Mouse (Mus musculus): Measurements from ENCODE around the gene Anks3. TPM values are rescaled to one million over a fixed set of nuclear protein-coding genes. Genes with fewer than 3 reads are reported as not detected.
A peak's percentile ranks its signal among the peaks of the same experiment; 100 is the strongest.

Gene Anks3
- polyA plus RNA-seq, 1 experiment from 2014 or later, result 58.2 TPM

GRCm38 (mm10) chr16:4945415-4945814 lies 18.6 kb downstream of the Anks3 start:
- no peak for DNase-seq (ENCODE audit: low read depth, low spot score)
- H3K27me3 ChIP-seq, result no peaks in the 10 kb centered on the region
- ChIA-PET POLR2A (no interaction called here), CTCF (interaction anchor here (1.5 kb wide), 1 partner anchor 12 kb away, joined by 3 read pairs; no protein-coding TSS in a partner anchor)
- ATAC-seq, result no peak
- in situ Hi-C loops (cut with MboI; ENCODE audit: low pct_unique_long_range_greater_than_20kb), result no loop called here
- TF ChIP-seq CTCF (IDR thresholded peaks at IDR 0.05), result no peak

- POLR2A ChIA-PET, result no interaction called here
- ATAC-seq (no peak), DNase-seq (ENCODE audit: low read depth, low spot score) (no peak)
- in situ Hi-C loops (cut with MboI; ENCODE audit: low pct_unique_long_range_greater_than_20kb), result no loop called here
- CTCF ChIA-PET, result interaction anchor here (0.6 to 1.7 kb wide), 2 partner anchors 20 to 29 kb away, joined by 3 read pairs; no protein-coding TSS in a partner anchor
- TF ChIP-seq CTCF (IDR thresholded peaks at IDR 0.05), result no peak
- no peaks in the 10 kb centered on the region for H3K27me3 ChIP-seq
These were observed 20.6 kb downstream of the Anks3 start for GRCm38 (mm10) chr16:4943431-4943830.

DNA sequence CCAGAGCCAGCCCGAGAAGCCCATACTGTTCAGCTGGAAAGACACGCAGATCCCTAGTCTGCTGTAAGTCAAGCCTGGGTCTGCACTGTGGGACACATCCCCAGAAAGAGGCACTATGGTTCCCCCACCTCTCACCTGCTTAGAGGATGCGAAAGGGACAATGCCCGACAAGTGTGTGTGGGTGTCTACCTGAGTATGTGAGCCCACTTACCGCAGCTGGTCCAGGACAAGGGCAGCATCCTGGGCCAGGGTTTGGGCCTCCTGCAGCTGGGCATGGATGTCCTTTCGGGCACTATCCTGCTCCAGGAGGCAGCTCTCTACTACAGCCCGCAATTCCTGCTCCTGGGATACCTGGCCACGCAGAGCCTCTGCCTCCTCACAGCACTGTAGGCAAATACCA lies 21.1 kb downstream of the Anks3 start:
- ATAC-seq, result no peak
- H3K27me3 ChIP-seq, result no peaks in the 10 kb centered on the region
- ChIA-PET CTCF (interaction anchor here (0.6 kb wide), 1 partner anchor 29 kb away, joined by 3 read pairs; no protein-coding TSS in a partner anchor), POLR2A (interaction anchor here (1.8 kb wide), 2 partner anchors 14 to 17 kb away, joined by 3 to 5 read pairs; no protein-coding TSS in a partner anchor)
- no peak for DNase-seq (ENCODE audit: low read depth, low spot score)
- TF ChIP-seq CTCF (IDR thresholded peaks at IDR 0.05), result no peak
- in situ Hi-C loops (cut with MboI; ENCODE audit: low pct_unique_long_range_greater_than_20kb), result no loop called here

DNA sequence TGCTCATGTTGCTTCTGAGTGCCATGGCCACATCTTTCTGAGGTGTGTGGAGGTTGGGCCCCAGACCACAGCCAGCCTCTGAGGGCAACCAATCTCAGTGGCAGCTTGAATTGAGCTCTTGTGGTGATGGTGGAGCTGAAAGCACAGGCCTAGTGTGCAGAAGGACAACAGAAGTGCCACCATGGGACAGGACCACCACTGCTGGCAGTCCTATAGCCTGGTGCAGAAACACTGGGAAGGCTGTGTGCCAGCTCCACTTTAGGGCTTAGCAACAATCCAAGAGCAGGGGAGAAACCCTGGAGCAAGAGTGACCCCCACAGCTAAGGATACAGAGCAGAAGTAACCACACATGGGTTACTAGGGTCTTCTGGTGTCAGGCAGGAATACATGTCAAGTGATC lies 23.0 kb downstream of the Anks3 start:
- ATAC-seq, result no peak
- TF ChIP-seq CTCF (IDR thresholded peaks at IDR 0.05), result no peak
- ChIA-PET POLR2A (interaction anchor here (1.8 kb wide), 1 partner anchor 16 kb away, joined by 5 read pairs; no protein-coding TSS in a partner anchor), CTCF (no interaction called here)
- in situ Hi-C loops (cut with MboI; ENCODE audit: low pct_unique_long_range_greater_than_20kb), result no loop called here
- H3K27me3 ChIP-seq, result no peaks in the 10 kb centered on the region
- no peak for DNase-seq (ENCODE audit: low read depth, low spot score)

- H3K27me3 ChIP-seq, result no peaks in the 10 kb centered on the region
- ChIA-PET POLR2A (no interaction called here), CTCF (interaction anchor here (1.1 kb wide), 1 partner anchor 27 kb away, joined by 3 read pairs; no protein-coding TSS in a partner anchor)
- DNase-seq (ENCODE audit: low read depth, low spot score) (no peak), ATAC-seq (no peak)
- TF ChIP-seq CTCF (IDR thresholded peaks at IDR 0.05), result no peak
- in situ Hi-C loops (cut with MboI; ENCODE audit: low pct_unique_long_range_greater_than_20kb), result no loop called here
These were observed 23.6 kb downstream of the Anks3 start for GRCm38 (mm10) chr16:4940311-4940850.

GRCm38 (mm10) chr16:4939412-4939811 lies 24.6 kb downstream of the Anks3 start:
- no peak for TF ChIP-seq CTCF (IDR thresholded peaks at IDR 0.05)
- POLR2A ChIA-PET, result interaction anchor here (1.1 kb wide), 1 partner anchor 9 kb away, joined by 4 read pairs; no protein-coding TSS in a partner anchor
- no peaks in the 10 kb centered on the region for H3K27me3 ChIP-seq
- ATAC-seq (peak; percentile 42), DNase-seq (ENCODE audit: low read depth, low spot score) (no peak)
- CTCF ChIA-PET, result interaction anchor here (1.3 kb wide), 1 partner anchor 25 kb away, joined by 5 read pairs; no protein-coding TSS in a partner anchor
- in situ Hi-C loops (cut with MboI; ENCODE audit: low pct_unique_long_range_greater_than_20kb), result no loop called here

DNA sequence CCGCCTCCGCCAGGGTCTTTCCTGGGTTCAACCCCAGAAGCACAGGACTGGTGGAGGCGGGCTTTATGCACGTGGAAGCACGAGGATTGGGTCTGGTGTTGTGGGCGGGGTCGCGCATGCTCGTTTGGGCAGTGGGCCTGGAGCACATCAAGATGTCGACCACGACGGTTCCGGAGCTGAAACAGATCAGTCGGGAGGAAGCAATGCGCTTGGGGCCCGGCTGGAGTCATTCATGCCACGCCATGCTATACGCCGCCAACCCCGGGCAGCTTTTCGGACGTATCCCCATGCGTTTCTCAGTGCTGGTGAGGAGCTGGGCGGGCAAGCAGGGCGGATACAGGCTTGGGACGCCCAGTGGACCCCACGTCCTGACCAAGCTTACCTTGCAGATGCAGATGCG lies 25.0 kb downstream of the Anks3 start:
- TF ChIP-seq CTCF (IDR thresholded peaks at IDR 0.05), result no peak
- DNase-seq (ENCODE audit: low read depth, low spot score) (peak; percentile 57), ATAC-seq (peak; percentile 75)
- in situ Hi-C loops (cut with MboI; ENCODE audit: low pct_unique_long_range_greater_than_20kb), result no loop called here
- POLR2A ChIA-PET, result interaction anchor here (0.7 to 1.1 kb wide), 2 partner anchors 8 to 241 kb away, joined by 4 read pairs; no protein-coding TSS in a partner anchor
- CTCF ChIA-PET, result interaction anchor here (1.3 kb wide), 1 partner anchor 25 kb away, joined by 5 read pairs; no protein-coding TSS in a partner anchor
- no peaks in the 10 kb centered on the region for H3K27me3 ChIP-seq

DNA sequence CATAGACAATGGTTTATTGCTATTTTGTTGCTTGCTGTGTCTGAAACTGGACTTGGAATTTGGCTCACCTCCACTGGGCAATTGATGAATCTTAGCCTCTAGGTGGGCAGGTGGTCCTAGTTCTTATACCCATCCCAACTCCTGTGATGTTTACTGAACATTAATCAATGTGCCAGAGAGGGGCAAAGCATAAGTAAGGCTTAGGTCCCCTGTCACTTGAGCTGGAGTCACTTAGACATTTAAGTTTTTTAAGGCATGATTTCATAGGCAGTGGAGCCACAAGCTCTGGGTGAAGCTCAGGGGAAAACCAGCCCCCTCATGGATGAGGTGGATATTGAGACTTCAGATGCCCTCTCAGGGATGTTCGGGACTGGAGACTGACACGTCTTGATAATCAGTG lies 25.5 kb downstream of the Anks3 start, which contains the start of gene Nudt16l1:
TSS of gene Nudt16l1 (plus strand) at position 301 of the 400 bp plus-strand sequence.
- no peak for TF ChIP-seq CTCF (IDR thresholded peaks at IDR 0.05)
- ATAC-seq (no peak), DNase-seq (ENCODE audit: low read depth, low spot score) (no peak)
- H3K27me3 ChIP-seq, result no peaks in the 10 kb centered on the region
- ChIA-PET POLR2A (interaction anchor here (0.7 to 1.1 kb wide), 2 partner anchors 8 to 242 kb away, joined by 4 read pairs; no protein-coding TSS in a partner anchor), CTCF (interaction anchor here (1.3 kb wide), 1 partner anchor 24 kb away, joined by 5 read pairs; no protein-coding TSS in a partner anchor)
- in situ Hi-C loops (cut with MboI; ENCODE audit: low pct_unique_long_range_greater_than_20kb), result no loop called here

- H3K27me3 ChIP-seq, result no peaks in the 10 kb centered on the region
- TF ChIP-seq CTCF (IDR thresholded peaks at IDR 0.05), result no peak
- POLR2A ChIA-PET, result no interaction called here
- in situ Hi-C loops (cut with MboI; ENCODE audit: low pct_unique_long_range_greater_than_20kb), result no loop called here
- DNase-seq (ENCODE audit: low read depth, low spot score) (no peak), ATAC-seq (no peak)
- CTCF ChIA-PET, result no interaction called here
These were observed 26.4 kb downstream of the Anks3 start for GRCm38 (mm10) chr16:4937351-4938190.

DNA sequence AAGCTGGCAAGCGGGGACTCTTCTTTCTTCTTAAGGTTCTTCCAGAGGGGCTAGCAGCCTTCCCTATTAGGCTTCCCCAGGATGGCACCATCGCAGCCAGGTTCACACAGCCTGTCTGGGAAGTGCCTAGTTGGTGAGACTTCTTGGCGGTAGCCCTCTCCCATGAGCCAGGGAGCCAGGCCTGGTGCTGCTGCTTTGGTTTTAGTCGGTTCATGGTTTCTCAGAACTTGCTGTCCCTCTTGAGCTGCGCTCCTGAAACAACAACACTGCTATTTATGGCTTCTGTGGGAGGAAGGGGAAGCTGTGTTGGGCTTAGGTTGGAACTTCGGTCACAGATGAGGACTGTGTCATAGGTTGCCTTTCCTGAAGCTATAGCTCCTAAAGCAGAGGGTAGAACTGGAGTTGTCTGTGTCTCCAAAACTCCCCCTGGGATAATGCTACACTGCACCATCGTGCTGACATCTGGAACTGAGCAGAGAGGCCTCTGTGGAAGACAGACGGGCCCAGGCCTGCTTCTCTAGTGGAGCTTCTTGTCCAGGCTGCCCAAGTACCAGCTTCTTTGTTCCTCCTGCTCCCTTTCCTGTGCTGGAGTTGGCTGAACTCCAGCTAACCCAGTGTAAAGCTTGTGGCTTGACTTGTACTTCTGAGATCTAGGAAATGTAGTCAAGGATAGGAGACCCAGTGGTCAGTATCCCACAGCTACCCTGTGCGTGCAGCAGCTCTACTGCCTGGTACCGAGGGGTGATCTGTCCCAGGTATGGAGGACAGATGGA lies 27.9 kb downstream of the Anks3 start:
- POLR2A ChIA-PET, result no interaction called here
- CTCF ChIA-PET, result interaction anchor here (1.1 kb wide), 1 partner anchor 22 kb away, joined by 5 read pairs; no protein-coding TSS in a partner anchor
- DNase-seq (ENCODE audit: low read depth, low spot score) (no peak), ATAC-seq (no peak)
- H3K27me3 ChIP-seq, result no peaks in the 10 kb centered on the region
- no peak for TF ChIP-seq CTCF (IDR thresholded peaks at IDR 0.05)
- in situ Hi-C loops (cut with MboI; ENCODE audit: low pct_unique_long_range_greater_than_20kb), result no loop called here
